Mouse (Mus musculus): ENCODE data around the gene Calml4.
"Not testable (repeated sequence)": the region's sequence is repeated elsewhere in the genome, so short reads cannot be mapped to it uniquely, and the experiment has no call there.

GRCm38 (mm10) chr9:62869236-62869635, 11.4 kb downstream of the Calml4 start:
- not testable (repeated sequence) for TF ChIP-seq ETS1 (IDR thresholded peaks at IDR 0.05; ENCODE audit: low read depth, low read length); POLR2A (IDR thresholded peaks at IDR 0.05; ENCODE audit: control insufficient read depth in 1 of 2, insufficient read depth in 1 of 2, low read depth in 1 of 2, low read length in 2 of 2, poor library complexity in 1 of 2)

Data from MEL (cell line).